Mouse (Mus musculus) ES-E14 (cell line): Measurements from ENCODE around the gene Gm5089. TPM values are rescaled to one million over a fixed set of nuclear protein-coding genes. Genes with fewer than 3 reads are reported as not detected.

ENCODE experiments used
- DNase-seq: peaks from one replicate; pipeline ENCODE4 v3.0.0-alpha.2; 2013; ENCODE audit warnings: low read depth, low spot score
- H3K27ac ChIP-seq: 2 replicates; pipeline ENCODE4 v1.5.1; 2012; ENCODE audit warnings: low read depth, mild to moderate bottlenecking, low read length, moderate library complexity, mixed read lengths; ENCODE audit not compliant: poor library complexity, insufficient read depth, severe bottlenecking
- H3K36me3 ChIP-seq: 2 replicates; pipeline ENCODE4 v1.6.1; 2012; ENCODE audit warnings: mild to moderate bottlenecking, low read length, moderate library complexity, mixed read lengths; ENCODE audit not compliant: control insufficient read depth, poor library complexity, insufficient read depth, severe bottlenecking
- H3K4me1 ChIP-seq, 2 experiments: fragments of 150-350 bp in 1 of 2; sonication (generic) in 1 of 2; 2 replicates each; pipeline ENCODE4 v1.6.1; 2012; ENCODE audit warnings: low read length in 2 of 2, mild to moderate bottlenecking in 1 of 2, mixed read lengths in 1 of 2; ENCODE audit not compliant: control insufficient read depth in 2 of 2, insufficient read depth in 2 of 2, poor library complexity in 1 of 2
- H3K4me3 ChIP-seq, 2 experiments: fragments of 150-350 bp in 1 of 2; sonication (generic) in 1 of 2; 2 replicates each; pipeline ENCODE4 v1.5.1; 2012; ENCODE audit warnings: low read length in 2 of 2, low read depth in 1 of 2, mild to moderate bottlenecking in 1 of 2, mixed read lengths in 1 of 2; ENCODE audit not compliant: insufficient read depth in 1 of 2, poor library complexity in 1 of 2, severe bottlenecking in 1 of 2
- H3K9ac ChIP-seq: 2 replicates; pipeline ENCODE4 v1.6.1; 2012; ENCODE audit warnings: low read depth, mild to moderate bottlenecking, low read length, mixed read lengths; ENCODE audit not compliant: poor library complexity, insufficient read depth, severe bottlenecking
- H3K9me3 ChIP-seq: fragments of 150-350 bp; sonication (generic); 2 replicates; pipeline ENCODE4 v1.6.1; 2012; ENCODE audit warnings: low read depth, mild to moderate bottlenecking, low read length; ENCODE audit not compliant: control insufficient read depth, insufficient read depth
- CHD2 ChIP-seq: IDR thresholded peaks from 2 replicates; pipeline ENCODE4 v1.6.1; 2014; ENCODE audit warnings: mild to moderate bottlenecking, low read depth, low read length, inconsistent platforms
- HCFC1 ChIP-seq: IDR thresholded peaks from 2 replicates; pipeline ENCODE4 v1.6.1; 2012; ENCODE audit warnings: low read length, inconsistent platforms, borderline replicate concordance; ENCODE audit not compliant: insufficient read depth
- MAFK ChIP-seq: IDR thresholded peaks from 2 replicates; pipeline ENCODE4 v1.6.1; 2014; ENCODE audit warnings: mild to moderate bottlenecking, low read depth, low read length, inconsistent platforms; ENCODE audit not compliant: insufficient read depth
- ZC3H11A ChIP-seq: IDR thresholded peaks from 2 replicates; pipeline ENCODE4 v1.6.1; 2012; ENCODE audit warnings: low read depth, mild to moderate bottlenecking, inconsistent platforms, low read length, borderline replicate concordance
- ZNF384 ChIP-seq: IDR thresholded peaks from 2 replicates; pipeline ENCODE4 v1.6.1; 2012; ENCODE audit warnings: low read depth, low read length, inconsistent platforms
- in situ Hi-C, 2 experiments: fragments of 600-800 bp; cut with MboI; formaldehyde crosslinking; loops; one replicate each; pipeline ENCODE4 v1.15.1; 2025; ENCODE audit warnings: low sequenced_read_pairs in 2 of 2, inconsistent platforms in 1 of 2; ENCODE audit not compliant: unreplicated experiment in 2 of 2
- total RNA-seq: library from RNA; depleted of rRNA; stranded (reverse); fragments of 300-350 nt; gene quantifications from 2 replicates; pipeline ENCODE4 v1.2.3, GENCODE M21; 2012

Gene Gm5089
- total RNA-seq, 1 experiment = 0.31 TPM

GRCm38 (mm10) chr14:122468971-122469755 is 18.2 kb upstream of the Gm5089 start:
- Histone ChIP-seq H3K4me1 (peaks cover 2 to 3% of the 10 kb centered on the region in 2 experiments; a peak in 1 of 4 replicates), H3K4me3 (peak overlapping the region; percentile 1 to 32; a peak in 3 of 4 replicates), H3K27ac (peak overlapping the region; percentile 50), H3K9ac (0 out of 2 replicates have a peak overlapping the region, but pooled peaks have one; percentile 3), H3K36me3 (no peaks in the 10 kb centered on the region), H3K9me3 (no peaks in the 10 kb centered on the region)
- in situ Hi-C loops = no loop called here
- no peak for DNase-seq
- TF ChIP-seq ZC3H11A (no peak), ZNF384 (no peak), HCFC1 (no peak), CHD2 (no peak), MAFK (no peak)

- DNase-seq = no peak
- peak overlapping the region; percentile 12 to 13; a peak in 3 of 4 replicates for H3K4me3 ChIP-seq
- TF ChIP-seq CHD2 = no peak
- TF ChIP-seq MAFK = no peak
- no peak for TF ChIP-seq ZC3H11A
- no peak for TF ChIP-seq HCFC1
- TF ChIP-seq ZNF384 = no peak
- H3K9me3 ChIP-seq = no peaks in the 10 kb centered on the region
- H3K4me1 ChIP-seq = peaks cover 2 to 3% of the 10 kb centered on the region in 2 experiments; a peak in 1 of 4 replicates
- peak overlapping the region; percentile 33 for H3K27ac ChIP-seq
- H3K9ac ChIP-seq = no peak overlapping the region
- in situ Hi-C loops = no loop called here
- H3K36me3 ChIP-seq = no peaks in the 10 kb centered on the region
Measured at GRCm38 (mm10) chr14:122467926-122468841, 17.3 kb upstream of the Gm5089 start.

GRCm38 (mm10) chr14:122466756-122467362 is 15.9 kb upstream of the Gm5089 start:
- H3K27ac ChIP-seq = no peak overlapping the region
- no peak overlapping the region for H3K4me3 ChIP-seq
- H3K36me3 ChIP-seq = no peaks in the 10 kb centered on the region
- no peak for DNase-seq
- TF ChIP-seq HCFC1 (no peak), ZC3H11A (no peak), ZNF384 (no peak), CHD2 (no peak), MAFK (no peak)
- no peak overlapping the region for H3K9ac ChIP-seq
- H3K4me1 ChIP-seq = peaks cover 2 to 5% of the 10 kb centered on the region in 2 experiments; a peak in 2 of 4 replicates
- in situ Hi-C loops = no loop called here
- H3K9me3 ChIP-seq = no peaks in the 10 kb centered on the region

GRCm38 (mm10) chr14:122465931-122466490 is 15.1 kb upstream of the Gm5089 start:
- Histone ChIP-seq H3K27ac (no peak overlapping the region), H3K9me3 (no peaks in the 10 kb centered on the region), H3K4me3 (peak overlapping the region; percentile 68 to 98), H3K4me1 (peaks cover 4 to 7% of the 10 kb centered on the region in 2 experiments; a peak in 3 of 4 replicates), H3K9ac (0 out of 2 replicates have a peak overlapping the region, but pooled peaks have one; percentile 67), H3K36me3 (peaks cover 3% of the 10 kb centered on the region; the same call in 1 of the 2 replicates)
- DNase-seq = no peak
- TF ChIP-seq CHD2 (no peak), MAFK (no peak), ZC3H11A (no peak), ZNF384 (no peak), HCFC1 (no peak)
- in situ Hi-C loops = no loop called here
